Mouse (Mus musculus) ovary, postnatal 10 days (tissue): Measurements from ENCODE around the gene Olfr1321.

Experiments
- DNase-seq: peaks from one replicate; pipeline ENCODE4 v3.0.0; 2022; ENCODE audit warnings: low spot score

Gene Olfr1321

GRCm38 (mm10) chrX:49734959-49735358, at the start of gene Olfr1321:
TSS of gene Olfr1321 (minus strand) at chrX:49735059.
- DNase-seq = no peak

DNA sequence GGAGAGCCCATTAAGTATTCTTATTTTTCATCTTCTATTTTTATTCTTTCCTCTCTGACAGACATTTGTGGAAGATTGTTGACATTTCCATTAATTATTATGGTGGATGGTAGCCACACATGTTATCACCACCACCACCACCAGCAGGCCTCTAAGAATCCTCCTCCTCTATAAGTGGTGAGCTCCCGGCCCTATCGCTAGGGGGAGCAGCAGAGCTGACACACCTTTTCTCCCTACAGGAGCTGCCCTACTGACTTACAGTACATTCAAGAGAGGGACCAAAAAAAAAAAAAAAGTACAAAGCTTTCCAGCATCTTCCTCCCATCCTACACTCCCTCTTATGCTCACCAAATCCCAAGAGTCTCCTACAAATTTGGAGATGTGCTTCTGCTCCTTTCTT, 36.0 kb upstream of the Olfr1321 start:
- no peak for DNase-seq

- no peak for DNase-seq
Measured at GRCm38 (mm10) chrX:49745192-49745591, 10.3 kb upstream of the Olfr1321 start.
